Mouse (Mus musculus) 3T3-L1 (cell line): Measurements from ENCODE around the gene Gfi1.

Experiments used
- DNase-seq: peaks from one replicate; pipeline ENCODE4 v3.0.0-alpha.2; 2015; ENCODE audit warnings: low read depth, low spot score

Gfi1 gene

GRCm38 (mm10) chr5:107722661-107723532 is 2.9 kb downstream of the Gfi1 start:
- DNase-seq = no peak

DNA sequence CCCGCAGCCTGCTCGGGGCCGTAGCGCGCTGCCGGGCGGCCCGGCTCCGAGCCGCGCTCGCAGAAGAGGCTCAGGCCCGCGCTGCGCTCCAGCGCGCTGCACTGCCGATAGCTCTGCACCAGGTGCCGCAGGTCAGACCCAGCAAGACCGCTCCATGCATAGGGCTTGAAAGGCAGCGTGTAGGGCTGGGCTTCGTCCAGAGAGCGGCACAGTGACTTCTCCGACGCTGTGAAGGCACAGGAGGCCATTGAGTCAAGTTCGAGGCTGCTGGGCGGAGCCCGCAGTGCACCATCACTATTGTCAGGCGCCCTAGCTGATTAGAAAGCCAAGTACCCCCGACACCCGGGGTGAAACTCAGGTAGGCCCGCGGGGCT is 4.2 kb downstream of the Gfi1 start:
- DNase-seq = no peak

DNA sequence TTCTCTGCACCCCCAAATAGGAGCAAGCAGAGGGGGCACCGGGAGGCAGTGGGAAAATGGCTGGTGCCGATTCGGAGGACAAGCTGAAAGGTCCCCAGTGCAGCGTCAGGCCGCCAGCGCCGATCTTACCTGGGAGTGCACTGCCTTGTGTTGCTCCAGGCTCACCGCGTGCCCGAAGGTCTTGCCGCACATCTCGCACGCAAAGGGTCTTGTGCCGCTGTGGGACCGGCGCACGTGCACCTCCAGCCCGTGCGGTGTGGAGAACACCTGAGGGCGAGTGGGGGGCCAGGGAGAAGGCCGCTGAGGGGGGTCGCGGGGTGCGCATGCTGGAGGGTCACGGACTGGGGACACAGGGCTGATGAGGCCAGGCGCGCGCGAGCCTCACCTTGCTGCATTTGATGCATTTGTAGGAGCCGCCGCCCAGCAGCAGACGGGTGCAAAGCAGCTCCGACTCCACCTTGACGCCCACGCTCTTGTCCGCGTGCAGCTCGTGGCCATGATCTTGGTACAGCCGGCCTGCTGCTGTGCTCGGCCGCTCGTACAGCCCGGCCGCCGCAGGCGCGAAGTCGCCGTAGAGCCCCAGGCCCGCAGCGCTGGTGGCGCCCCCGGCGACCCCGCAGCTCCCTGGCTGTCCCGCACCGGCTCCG is 4.7 kb downstream of the Gfi1 start:
- DNase-seq = no peak

DNA sequence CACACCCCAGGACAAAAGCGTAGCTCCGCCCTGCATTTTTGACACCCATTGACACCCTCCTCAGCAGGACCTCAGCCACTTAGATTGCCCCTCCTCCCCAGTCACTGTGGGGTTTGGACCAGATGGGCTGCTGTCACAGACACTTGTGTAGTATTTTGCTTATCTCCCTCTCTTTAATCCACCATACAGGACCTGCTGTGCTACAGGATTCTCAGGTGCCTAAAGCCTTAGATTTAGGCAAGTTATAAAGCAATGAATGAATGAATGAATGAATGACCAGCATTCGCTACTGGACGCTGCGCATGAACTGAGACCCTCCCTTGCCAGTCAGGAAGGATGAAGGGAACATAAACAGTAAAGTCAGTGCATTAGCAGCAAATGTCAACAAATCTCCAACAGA is 5.3 kb downstream of the Gfi1 start:
- DNase-seq = no peak

- no peak for DNase-seq
Observed at GRCm38 (mm10) chr5:107719786-107720185, 6.0 kb downstream of the Gfi1 start.

DNA sequence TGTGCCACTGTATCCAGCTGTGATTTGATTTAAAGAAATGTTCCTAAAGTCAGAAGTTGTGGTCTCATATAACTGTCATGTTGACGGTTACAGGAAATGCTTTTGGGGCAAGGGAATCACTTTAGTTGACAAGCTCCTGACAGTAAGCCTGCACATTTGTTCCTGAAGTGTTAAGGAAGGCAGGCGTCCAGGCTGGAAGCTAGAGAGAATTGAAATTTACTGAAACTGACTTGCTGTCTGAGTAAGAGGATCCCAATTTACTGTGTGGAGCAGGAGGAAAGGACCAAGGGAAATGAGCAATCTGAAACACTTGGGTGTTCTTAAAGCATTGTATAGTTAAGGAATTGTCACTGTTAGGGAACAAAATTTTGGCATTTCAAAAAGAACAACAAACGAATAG is 6.6 kb downstream of the Gfi1 start:
- DNase-seq = no peak

- no peak for DNase-seq
Observed at GRCm38 (mm10) chr5:107717871-107718361, 7.9 kb downstream of the Gfi1 start.

- DNase-seq = no peak
Observed at GRCm38 (mm10) chr5:107711689-107712088, 14.1 kb downstream of the Gfi1 start.

- no peak for DNase-seq
Observed at GRCm38 (mm10) chr5:107708124-107708797, 17.6 kb downstream of the Gfi1 start.

DNA sequence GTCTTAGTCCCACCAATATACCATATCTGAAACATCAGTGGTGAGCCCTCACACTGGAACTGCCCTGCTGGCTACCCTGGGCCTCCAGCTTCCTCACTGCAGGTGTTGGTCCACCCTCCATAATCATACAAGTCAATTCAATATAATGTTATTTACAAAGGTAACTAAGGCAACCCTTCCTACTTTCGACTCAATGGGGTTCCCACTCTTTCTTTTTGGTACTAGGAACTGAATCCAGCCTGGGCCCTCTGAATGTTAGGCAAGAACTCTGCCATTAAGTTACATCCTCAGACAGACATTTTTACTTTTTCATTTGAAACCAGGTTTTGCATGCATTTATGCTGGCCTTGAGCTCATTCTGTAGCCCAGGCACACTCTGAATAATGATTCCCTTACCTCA is 19.6 kb downstream of the Gfi1 start:
- DNase-seq = no peak

DNA sequence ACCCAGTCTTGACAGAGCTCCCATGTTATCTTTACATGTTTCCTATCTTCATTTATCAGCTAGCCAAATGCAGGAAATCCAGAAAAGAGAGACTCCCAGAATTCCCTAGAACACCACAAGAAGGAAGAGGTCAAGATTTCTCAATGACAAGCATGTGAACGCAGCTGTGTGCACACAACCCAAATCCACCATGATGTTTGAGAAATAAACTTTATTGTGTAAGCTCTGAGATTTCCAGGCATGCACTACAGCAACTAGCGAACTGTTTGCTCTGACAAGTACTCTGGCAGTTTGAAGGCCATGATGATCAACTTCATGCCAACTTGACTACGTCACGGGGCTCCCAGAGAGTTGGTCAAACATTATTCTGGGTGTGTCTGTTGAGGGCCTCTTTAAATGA is 20.1 kb downstream of the Gfi1 start:
- no peak for DNase-seq

- no peak for DNase-seq
Observed at GRCm38 (mm10) chr5:107703207-107703763, 22.6 kb downstream of the Gfi1 start.

DNA sequence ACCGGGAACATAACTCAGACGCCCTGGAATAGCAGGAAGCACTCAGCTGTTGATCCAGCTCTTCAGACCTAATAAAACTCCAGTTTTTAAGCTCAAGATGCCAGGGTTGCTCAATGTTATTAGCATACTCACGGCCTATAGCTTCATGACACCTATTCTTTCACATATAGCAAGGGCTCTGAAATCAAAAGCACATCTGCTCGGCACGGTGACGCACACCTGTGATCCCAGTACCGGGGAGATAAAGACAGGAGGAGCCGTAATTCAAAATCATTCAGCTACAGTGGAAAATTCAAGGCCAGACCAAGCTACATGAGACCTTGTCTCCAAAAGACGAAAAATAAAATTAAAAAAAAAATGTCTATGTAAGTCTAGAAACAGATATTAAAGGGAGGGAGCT is 24.2 kb downstream of the Gfi1 start:
- DNase-seq = no peak

DNA sequence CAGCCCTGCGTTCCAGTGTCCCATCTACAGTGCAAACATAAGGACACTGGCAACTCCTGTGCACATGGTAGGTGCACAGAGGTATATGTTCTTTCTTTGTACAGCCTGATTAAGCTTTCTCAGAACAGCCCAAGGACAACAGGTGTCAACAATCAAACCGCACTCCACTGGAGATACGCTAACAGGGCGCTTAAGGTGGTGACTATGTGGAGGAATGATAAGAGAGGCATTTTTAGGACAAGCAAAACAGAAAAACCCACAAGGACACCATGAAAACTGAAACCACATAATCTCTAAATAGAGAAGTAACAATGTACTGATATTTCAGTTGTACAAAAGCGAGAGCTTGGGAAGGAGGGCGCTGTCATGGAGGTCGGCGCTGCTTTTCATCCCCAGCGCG is 25.0 kb downstream of the Gfi1 start:
- no peak for DNase-seq

DNA sequence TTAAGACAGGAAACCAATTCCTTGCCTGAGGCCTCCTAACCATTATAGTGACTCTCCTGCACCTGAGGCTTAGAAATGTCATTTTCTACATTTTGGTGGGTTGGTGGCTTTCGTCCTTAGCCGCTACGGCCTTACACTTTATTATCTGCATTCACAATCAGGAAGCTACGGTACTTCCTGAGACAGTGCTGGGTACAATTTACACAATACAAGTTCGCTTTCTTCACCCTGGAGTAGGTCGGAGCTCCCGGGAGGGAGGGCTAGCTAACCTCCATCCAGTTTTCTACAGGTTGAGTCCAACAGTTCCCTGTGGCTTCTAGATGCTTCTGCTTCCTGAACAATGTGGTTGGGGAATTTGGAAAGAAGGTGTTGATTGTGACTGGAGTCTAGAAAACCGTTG is 26.9 kb downstream of the Gfi1 start:
- no peak for DNase-seq

- DNase-seq = no peak
Observed at GRCm38 (mm10) chr5:107695019-107695418, 30.8 kb downstream of the Gfi1 start.

DNA sequence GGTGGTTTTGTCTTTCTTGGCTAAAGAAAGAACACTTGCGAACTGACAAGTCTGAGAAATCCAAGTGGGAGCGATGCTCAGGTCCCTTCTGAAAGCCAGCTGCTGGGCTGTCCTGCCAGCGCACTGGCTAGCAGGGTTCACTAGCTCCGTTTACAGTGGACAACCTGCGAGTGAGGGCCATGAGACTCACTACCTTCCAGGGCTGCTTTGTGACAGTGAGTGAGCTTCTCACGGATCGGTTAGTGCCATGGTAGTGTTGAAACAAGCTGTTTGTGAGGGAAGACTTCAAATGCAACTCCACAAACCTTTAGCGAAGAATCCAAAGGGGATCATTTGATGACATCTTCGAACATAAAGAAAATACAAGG is 37.4 kb downstream of the Gfi1 start:
- DNase-seq = no peak

DNA sequence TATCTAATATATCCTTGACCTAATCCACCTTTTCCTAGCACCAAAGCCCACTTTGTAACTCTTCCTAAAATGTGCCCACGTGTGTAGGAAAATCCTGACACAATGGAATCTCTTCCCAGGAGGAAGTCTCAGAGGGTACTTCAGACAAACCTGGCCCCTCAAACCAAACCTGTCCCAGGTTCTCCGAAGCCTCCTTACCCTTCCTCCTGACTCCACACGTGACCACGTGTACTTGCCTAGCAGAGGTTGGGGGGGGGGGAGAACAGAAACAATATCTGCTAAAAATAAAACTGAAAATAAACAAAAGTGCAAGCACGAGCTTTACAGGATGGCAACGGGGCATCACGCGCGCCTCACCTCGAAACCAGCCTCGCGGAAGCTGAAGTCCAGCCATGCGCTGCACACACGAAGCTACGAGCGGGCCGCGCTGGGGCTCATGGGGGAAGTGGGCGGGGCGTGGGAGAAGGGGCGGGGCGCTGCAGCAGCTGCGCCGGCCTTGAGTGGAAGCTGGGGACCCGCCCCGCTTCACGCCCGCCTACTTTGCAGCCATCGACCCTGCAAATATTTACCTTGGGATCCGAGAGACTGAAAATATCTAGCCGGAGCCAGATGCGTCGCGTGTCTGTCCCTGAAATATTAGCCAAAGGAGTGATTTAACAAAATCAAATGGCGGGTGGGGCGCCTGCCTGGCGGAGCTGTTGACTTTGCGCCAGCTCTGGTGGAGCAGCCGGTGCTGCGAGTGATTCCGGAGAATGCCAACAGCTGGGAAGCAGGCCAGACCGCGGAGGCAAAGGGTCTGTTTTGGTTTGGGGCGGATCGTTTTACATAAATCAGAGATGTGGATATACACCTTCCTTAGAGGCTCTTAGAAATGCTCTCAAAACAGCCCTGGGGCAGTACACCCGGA is 38.0 kb downstream of the Gfi1 start:
- peak; percentile 70 for DNase-seq

DNA sequence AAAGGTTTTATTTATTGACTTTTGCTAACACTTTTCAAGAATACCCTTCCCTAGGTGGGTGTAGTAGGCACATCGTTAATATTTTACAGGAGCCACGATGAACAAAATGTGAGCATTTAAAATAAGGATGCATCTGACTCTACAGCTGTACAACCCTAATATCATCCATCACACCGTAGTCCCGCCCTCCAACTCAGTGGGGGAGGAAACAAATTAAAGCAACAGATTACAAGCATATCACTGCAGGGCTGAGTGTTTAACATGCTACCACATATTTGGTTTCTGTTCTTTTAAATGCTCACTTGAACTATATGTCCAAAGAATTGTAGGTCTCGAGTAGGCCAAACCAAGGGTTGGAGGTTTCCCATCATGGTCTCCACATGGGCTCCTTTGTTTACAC is 38.7 kb downstream of the Gfi1 start:
- no peak for DNase-seq

DNA sequence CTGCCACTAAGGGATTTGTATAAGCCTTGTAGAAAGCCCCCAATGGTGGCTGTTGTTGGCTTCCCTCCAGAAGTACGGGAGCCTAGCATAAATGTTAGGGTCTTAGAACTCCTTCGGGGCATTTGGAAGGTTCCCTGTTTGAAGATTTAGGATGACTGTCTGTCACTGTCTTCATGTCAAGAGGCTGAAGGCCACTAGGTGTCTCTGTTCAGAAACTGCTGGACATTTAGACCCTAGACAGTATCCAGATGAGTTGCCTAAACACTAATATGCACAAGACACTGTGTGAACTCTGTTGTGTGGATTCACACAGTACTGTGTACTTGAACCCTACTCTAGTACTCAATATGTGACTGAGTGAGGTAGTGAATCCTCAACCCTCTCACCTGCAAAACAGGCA is 41.5 kb downstream of the Gfi1 start:
- peak; percentile 39 for DNase-seq

GRCm38 (mm10) chr5:107681300-107681699 is 44.5 kb downstream of the Gfi1 start:
- no peak for DNase-seq
